Mouse (Mus musculus) CD4-positive, CD25-positive, alpha-beta regulatory T cell, adult 4 months (primary cell): ENCODE results near the gene Smim13. TPM values are rescaled to one million over a fixed set of nuclear protein-coding genes. Genes with fewer than 3 reads are reported as not detected.
A peak's percentile ranks its signal among the peaks of the same experiment; 100 is the strongest.

Experiments
- ATAC-seq: one replicate; pipeline ENCODE4 v1.8.0; 2017
- polyA plus RNA-seq, 2 experiments: library from polyadenylated mRNA; unstranded; fragments of 100-300 nt; shearing (Covaris generic); gene quantifications; one replicate each; pipeline ENCODE4 v1.2.1; 2017

Gene Smim13
- polyA plus RNA-seq, 2 experiments from 2014 or later, result 2.4 to 4.1 TPM

GRCm38 (mm10) chr13:41293595-41293994 lies 44.0 kb downstream of the Smim13 start:
- no peak for ATAC-seq

- no peak for ATAC-seq
These were observed 46.2 kb downstream of the Smim13 start for GRCm38 (mm10) chr13:41295886-41296285.

GRCm38 (mm10) chr13:41296396-41296795 lies 46.8 kb downstream of the Smim13 start:
- no peak for ATAC-seq

- no peak for ATAC-seq
These were observed 48.9 kb downstream of the Smim13 start for GRCm38 (mm10) chr13:41298533-41298932.

GRCm38 (mm10) chr13:41298996-41299395 lies 49.4 kb downstream of the Smim13 start:
- no peak for ATAC-seq

- ATAC-seq, result no peak
These were observed 50.4 kb downstream of the Smim13 start for GRCm38 (mm10) chr13:41300037-41300436.

- peak; percentile 90 for ATAC-seq
These were observed 53.1 kb downstream of the Smim13 start for GRCm38 (mm10) chr13:41302716-41303115.

- no peak for ATAC-seq
These were observed 71.1 kb downstream of the Smim13 start for GRCm38 (mm10) chr13:41320749-41321148.

GRCm38 (mm10) chr13:41321433-41321832 lies 71.8 kb downstream of the Smim13 start:
- ATAC-seq, result no peak

- ATAC-seq, result no peak
These were observed 75.0 kb downstream of the Smim13 start for GRCm38 (mm10) chr13:41324631-41325030.

- no peak for ATAC-seq
These were observed 75.7 kb downstream of the Smim13 start for GRCm38 (mm10) chr13:41325346-41325745.

- no peak for ATAC-seq
These were observed 76.5 kb downstream of the Smim13 start for GRCm38 (mm10) chr13:41326134-41326533.

Other genes with a start within 250 kb of the Smim13 start
- 100 to 1,000 TPM in 1 of 2 experiments, 10 to 100 TPM in 1; 87.1 to 102 TPM for gene Pak1ip1, start 248.8 kb upstream of the Smim13 start, polyA plus RNA-seq
- gene Tmem14c, start 233.6 kb upstream of the Smim13 start, polyA plus RNA-seq, result 100 to 1,000 TPM; 129 to 131 TPM
- under 1 TPM in 1 of 2 experiments, not detected in 1; 0.07 TPM for gene Mak, start 170.1 kb upstream of the Smim13 start, polyA plus RNA-seq
- under 1 TPM; 0.37 to 0.69 TPM for gene Gcm2, start 138.8 kb upstream of the Smim13 start, polyA plus RNA-seq
- not detected for gene Sycp2l, start 135.5 kb upstream of the Smim13 start, polyA plus RNA-seq
- gene Elovl2, start 29.4 kb upstream of the Smim13 start, polyA plus RNA-seq, result not detected
- not detected for gene Gm17364, start 24.1 kb downstream of the Smim13 start, polyA plus RNA-seq
- 100 to 1,000 TPM; 122 to 144 TPM for gene Nedd9, start 237.5 kb downstream of the Smim13 start, polyA plus RNA-seq